Mouse (Mus musculus): ENCODE data around the gene Vill. TPM values are rescaled to one million over a fixed set of nuclear protein-coding genes. Genes with fewer than 3 reads are reported as not detected.
A peak's percentile ranks its signal among the peaks of the same experiment; 100 is the strongest.

Vill gene
- total RNA-seq, 2 experiments from 2014 or later: 5.1 to 9.6 TPM

DNA sequence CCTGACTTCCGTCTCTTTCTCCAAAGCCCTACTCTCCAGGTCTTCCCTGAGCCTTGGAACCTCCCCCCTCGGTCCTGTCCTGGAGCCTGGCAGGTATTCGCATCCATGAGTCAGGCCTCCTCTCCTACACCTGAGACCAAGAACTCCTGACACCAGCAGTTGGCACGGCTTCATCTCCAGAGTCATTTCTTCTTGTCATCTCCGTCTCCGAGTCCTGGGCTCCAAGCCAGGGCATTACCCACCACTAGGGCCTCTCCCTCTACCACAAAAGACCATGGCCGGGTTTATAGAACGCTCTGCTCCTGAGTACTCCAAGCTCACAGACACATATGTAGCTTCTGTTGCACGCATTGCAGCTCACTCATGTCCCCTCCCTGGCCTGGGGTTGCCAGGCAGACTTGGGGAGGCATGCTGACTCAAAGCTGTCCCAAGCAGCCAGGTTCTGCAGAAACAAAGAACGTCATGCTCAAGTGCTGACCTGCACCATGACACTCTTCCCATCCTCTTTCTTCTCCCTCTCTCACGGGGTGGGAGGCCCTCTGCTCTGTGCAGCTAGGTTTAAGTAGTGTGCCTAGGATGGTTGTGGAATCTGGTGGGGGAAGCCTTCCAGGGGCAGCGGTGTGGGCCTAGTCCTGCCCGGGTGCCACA lies 42.0 kb downstream of the Vill start:
- DNase-seq (ENCODE audit: low spot score in 2 of 2): no peak
- intact Hi-C loops (cut with DNase I): no loop called here

DNA sequence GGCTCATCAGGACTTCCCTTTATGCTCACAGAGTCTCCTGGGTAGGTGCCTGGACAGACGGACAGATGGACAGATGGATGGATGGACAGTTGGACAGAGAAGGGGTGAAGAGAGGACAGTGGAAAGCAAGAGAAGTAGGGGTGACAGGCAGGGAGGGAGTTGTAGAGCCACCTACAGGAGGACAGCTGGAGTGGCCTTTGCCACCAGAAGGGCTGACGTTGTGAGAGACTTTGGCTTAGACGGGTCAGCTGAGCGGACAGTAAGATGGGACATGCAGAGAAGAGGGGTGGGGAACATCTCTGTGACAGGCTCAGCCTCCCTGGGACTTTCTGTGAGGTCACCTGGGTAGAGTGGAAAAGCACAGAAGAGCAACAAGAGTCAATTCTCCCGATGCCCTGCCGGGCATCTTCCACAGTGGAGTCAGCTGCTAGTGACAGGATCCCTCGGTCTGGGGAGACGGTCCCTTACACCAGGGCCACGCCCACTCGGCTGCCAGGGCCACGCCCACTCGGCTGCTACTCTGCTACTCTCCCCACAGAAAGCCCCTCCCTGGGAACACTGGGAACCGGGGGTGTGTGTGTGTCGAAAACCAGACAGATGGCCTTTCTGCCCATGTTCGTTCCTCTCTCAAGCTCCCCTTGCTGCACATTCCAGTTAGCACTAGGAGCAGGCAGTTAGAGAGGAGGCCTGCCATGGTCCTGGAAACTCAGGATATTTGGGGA lies 47.8 kb downstream of the Vill start:
- peak in 1 of 2 experiments; percentile 49 for DNase-seq (ENCODE audit: low spot score in 2 of 2)
- intact Hi-C loops (cut with DNase I): no loop called here

DNA sequence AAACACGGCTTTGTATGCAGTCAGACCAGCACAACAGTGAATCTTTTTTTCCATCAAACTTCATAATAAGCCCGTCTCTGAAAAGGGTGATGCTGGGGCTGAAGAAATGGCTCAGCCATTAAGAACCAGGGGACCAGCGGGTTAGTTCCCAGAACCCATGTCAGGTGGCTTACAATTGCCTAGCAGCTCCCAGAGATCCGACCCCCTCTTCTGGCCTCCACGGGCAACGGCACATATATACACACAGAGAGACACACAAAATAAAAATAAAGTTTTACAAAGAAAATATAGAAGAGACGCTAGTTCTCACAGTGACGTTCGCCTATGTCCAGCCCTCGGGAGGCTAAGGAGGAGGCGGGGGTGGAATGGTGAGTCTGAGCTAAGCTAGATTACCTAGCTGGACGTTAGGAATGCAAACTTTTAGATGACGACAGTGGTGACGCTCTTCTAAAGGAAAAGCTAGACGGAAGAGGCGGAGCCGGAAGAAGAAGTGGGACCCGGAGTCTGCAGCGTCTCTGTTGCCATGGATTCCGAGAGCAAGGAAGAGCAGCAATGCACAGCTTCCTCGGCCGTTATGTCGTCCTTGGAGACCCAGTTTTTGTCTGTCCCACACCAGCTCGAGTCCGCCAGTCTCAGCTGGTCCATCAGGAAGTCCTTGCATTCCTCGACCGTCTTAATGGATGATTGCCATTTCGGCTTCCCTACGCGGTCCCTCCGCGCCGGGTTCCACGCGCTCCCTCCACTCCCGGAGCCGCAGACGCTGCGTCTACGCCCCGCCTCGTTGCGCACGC lies 49.6 kb downstream of the Vill start, which contains the start of gene Dlec1:
TSS of gene Dlec1 (plus strand) at position 487 of the 791 bp plus-strand sequence.
- intact Hi-C loops (cut with DNase I): no loop called here
- DNase-seq (ENCODE audit: low spot score in 2 of 2): peak; percentile 81

DNA sequence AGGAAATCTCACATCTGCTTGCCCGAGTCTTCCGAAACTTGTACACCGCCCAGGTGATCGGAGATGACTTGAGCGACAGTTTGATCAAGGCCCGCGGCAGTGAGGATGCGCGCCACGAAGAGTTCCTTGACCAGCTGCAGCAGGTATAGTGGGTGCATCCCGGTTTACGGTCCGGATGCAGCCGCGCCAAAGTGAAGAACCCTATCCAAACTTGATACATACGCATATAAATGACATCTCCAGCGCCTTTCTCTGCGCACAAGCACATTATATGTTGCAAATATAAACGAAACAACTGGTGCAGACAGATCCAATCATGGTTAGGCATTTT lies 50.2 kb downstream of the Vill start:
- intact Hi-C loops (cut with DNase I): no loop called here
- DNase-seq (ENCODE audit: low spot score in 2 of 2): no peak

- DNase-seq (ENCODE audit: low spot score in 2 of 2): no peak
Observed at GRCm38 (mm10) chr9:119107566-119107965, 55.0 kb downstream of the Vill start.

DNA sequence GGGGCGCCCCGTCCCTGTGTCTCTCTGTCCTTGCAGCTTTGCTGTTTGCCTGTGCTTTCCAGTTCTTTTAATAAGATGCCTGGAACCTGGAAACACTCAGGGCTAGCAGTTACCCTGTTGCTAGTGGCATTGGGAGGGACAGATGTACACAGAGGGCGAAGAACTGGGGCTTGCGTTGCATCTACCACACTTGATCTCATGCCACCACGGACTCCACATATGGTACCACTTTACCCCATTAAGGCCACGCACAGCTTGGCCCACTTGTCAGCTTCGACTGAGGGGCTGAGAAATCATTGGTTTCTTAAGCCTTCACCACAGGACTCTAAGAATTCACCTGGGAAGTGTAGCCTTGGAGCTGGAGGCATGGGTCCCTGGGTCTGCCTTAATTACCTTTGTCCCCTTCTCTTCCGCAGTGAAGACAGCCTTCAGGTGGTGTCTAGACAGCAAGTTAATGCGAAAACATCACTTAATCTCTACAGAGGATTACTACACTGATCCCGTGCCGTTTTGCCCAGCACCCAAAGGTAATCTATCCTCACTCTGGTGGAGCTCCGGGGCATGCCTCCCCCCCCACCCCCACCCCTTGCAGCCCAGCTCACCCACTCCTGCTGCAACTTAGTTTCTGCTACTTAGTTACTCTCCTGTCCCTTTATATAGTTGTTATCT lies 57.2 kb downstream of the Vill start:
- intact Hi-C loops (cut with DNase I): no loop called here
- DNase-seq (ENCODE audit: low spot score in 2 of 2): no peak

More at GRCm38 (mm10) chr9:119107566-119107965, 55.0 kb downstream of the Vill start:
- intact Hi-C loops (cut with DNase I): no loop called here

DNA sequence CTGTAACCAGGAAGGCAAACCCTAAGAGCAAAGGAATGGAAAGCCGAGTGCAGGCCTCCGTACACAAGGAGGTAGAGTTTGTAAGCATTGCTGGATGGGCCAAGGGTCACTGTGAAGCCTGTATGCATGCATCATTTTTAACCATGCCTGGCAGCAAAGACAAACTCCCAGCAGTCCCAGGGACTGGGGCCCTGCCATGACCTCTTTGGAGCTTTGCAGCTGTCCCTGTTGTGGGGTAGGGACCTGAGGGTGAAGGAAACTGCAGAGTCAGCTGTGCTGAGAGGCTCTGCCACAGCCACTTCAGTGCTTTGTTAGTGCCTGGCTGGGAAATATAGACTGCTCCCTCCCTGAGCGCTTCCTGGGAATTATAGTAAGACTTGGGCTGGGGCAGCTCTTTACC lies 58.1 kb downstream of the Vill start:
- intact Hi-C loops (cut with DNase I): no loop called here
- no peak for DNase-seq (ENCODE audit: low spot score in 2 of 2)

DNA sequence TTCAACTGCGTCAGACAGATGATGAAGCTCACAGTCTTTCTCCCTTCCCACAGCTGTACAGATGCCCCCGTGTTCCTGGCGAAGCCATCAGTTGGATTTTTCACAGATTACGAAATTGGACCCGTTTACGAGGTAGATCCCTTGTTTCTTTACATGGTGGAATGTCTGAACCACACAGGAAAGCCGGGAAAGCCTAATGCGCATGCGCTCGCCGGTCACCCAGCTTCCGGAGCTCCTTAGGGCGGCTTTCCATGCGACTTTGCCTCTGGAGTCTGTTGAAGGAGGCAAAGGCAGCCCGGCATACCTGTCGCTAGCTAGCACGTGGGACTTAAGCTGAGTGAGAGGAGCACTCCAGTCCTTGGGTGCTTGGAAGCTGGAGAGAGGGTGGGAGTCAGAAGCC lies 62.3 kb downstream of the Vill start:
- DNase-seq (ENCODE audit: low spot score in 2 of 2): no peak
- intact Hi-C loops (cut with DNase I): no loop called here

- no peak for DNase-seq (ENCODE audit: low spot score in 2 of 2)
- intact Hi-C loops (cut with DNase I): no loop called here
Observed at GRCm38 (mm10) chr9:119119409-119120167, 67.0 kb downstream of the Vill start.

GRCm38 (mm10) chr9:119120168-119120560 lies 67.6 kb downstream of the Vill start:
- no peak for DNase-seq (ENCODE audit: low spot score in 2 of 2)
- intact Hi-C loops (cut with DNase I): no loop called here

Small RNAs within 50 kb of the gene (microRNA-seq; reads per million reads assigned to microRNA genes)
- 8.6 reads per million, percentile 27 among the genes with 10 or more reads in this experiment for gene Mir26a-1

Other genes with a start within 250 kb of the Vill start
- gene Ctdspl, start 126.3 kb upstream of the Vill start, total RNA-seq (2021): 10 to 100 TPM; 34.4 to 38.3 TPM
- 10 to 100 TPM; 12.6 to 14.9 TPM for gene Plcd1, start 40.7 kb downstream of the Vill start, total RNA-seq (2021)
- 1 to 10 TPM; 4.1 to 5.1 TPM for gene Dlec1, start 49.7 kb downstream of the Vill start, total RNA-seq (2021)
- gene Acaa1b, start 104.3 kb downstream of the Vill start, total RNA-seq (2021): 1 to 10 TPM; 1.3 to 1.7 TPM
- not detected for gene Gm47289, start 106.4 kb downstream of the Vill start, total RNA-seq (2021)
- gene Slc22a13, start 156.3 kb downstream of the Vill start, total RNA-seq (2021): not detected